Mouse (Mus musculus): ENCODE results near the gene Mov10l1.

DNA sequence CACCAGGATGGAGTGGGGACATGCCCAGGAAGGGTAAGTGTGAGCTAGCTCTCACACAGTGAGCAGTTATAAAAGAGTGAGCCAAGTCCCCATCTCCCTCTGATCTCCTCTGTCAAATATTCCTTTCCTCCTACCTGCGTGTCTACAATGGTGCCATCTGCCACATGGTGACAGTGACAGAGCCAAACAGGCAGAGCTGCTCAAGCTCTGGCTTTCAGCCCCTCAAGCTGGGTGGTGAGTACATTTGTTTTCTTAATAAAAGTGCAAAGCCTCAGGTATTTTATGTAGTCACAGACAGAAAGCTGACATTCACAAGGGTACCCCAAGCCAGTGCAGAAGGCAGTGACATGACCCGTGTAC is 45.4 kb upstream of the Mov10l1 start:
- TF ChIP-seq EP300 (IDR thresholded peaks at IDR 0.05), result no peak
- TF ChIP-seq CTCF (IDR thresholded peaks at IDR 0.05), result no peak
